Mouse (Mus musculus) liver, adult 2 months (tissue): ENCODE results near the gene Phf1. TPM values are rescaled to one million over a fixed set of nuclear protein-coding genes. Genes with fewer than 3 reads are reported as not detected.

ENCODE experiments used
- DNase-seq: peaks from one replicate; pipeline ENCODE4 v3.0.0-alpha.2; 2011; ENCODE audit warnings: low read depth, low spot score; ENCODE audit errors: extremely low read depth
- H3K27ac ChIP-seq: fragments of 200-500 bp; replicated peaks from 2 replicates; pipeline ENCODE4 v1.5.1; 2012; ENCODE audit warnings: low read depth, mild to moderate bottlenecking, control low read depth, inconsistent platforms, low read length; ENCODE audit not compliant: insufficient read depth
- H3K27me3 ChIP-seq: fragments of 200-500 bp; 2 replicates; pipeline ENCODE4 v1.6.1; 2012; ENCODE audit warnings: mild to moderate bottlenecking, moderate library complexity, low read length, inconsistent platforms; ENCODE audit not compliant: control insufficient read depth, insufficient read depth
- H3K36me3 ChIP-seq: fragments of 200-500 bp; 2 replicates; pipeline ENCODE4 v1.6.1; 2012; ENCODE audit warnings: low read length, inconsistent platforms; ENCODE audit not compliant: control insufficient read depth, insufficient read depth
- H3K4me1 ChIP-seq: fragments of 200-500 bp; 2 replicates; pipeline ENCODE4 v1.6.1; 2011; ENCODE audit warnings: low read length; ENCODE audit not compliant: control insufficient read depth, insufficient read depth
- H3K4me3 ChIP-seq: fragments of 200-500 bp; 2 replicates; pipeline ENCODE4 v1.5.1; 2011; ENCODE audit warnings: low read depth, mild to moderate bottlenecking, control low read depth, low read length, moderate library complexity; ENCODE audit not compliant: insufficient read depth
- H3K79me2 ChIP-seq: fragments of 200-500 bp; 2 replicates; pipeline ENCODE4 v1.6.1; 2012; ENCODE audit warnings: inconsistent platforms, mild to moderate bottlenecking, low read length, moderate library complexity; ENCODE audit not compliant: control insufficient read depth, insufficient read depth
- H3K9ac ChIP-seq: fragments of 200-500 bp; 2 replicates; pipeline ENCODE4 v1.6.1; 2012; ENCODE audit warnings: low read depth, mild to moderate bottlenecking, control low read depth, inconsistent platforms, low read length
- CTCF ChIP-seq: fragments of 200-500 bp; IDR thresholded peaks from 2 replicates; pipeline ENCODE4 v1.5.1; 2011; ENCODE audit warnings: low read depth, low read length, control low read depth
- POLR2A ChIP-seq: fragments of 200-500 bp; IDR thresholded peaks from 2 replicates; pipeline ENCODE4 v1.6.1; 2011; ENCODE audit warnings: low read length, control low read depth; ENCODE audit not compliant: insufficient read depth; ENCODE audit errors: extremely low read depth
- WGBS: fragments of 180-500 bp; shearing (Covaris S2); methylation state at CpG from one replicate; pipeline ENCODE4 v1.1.7; 2018; 5-methylcytosine and 5-hydroxymethylcytosine counted together
- polyA plus RNA-seq: library from polyadenylated mRNA; depleted of rRNA; stranded (reverse); fragments of >200 nt; gene quantifications from 2 replicates; pipeline ENCODE4 v1.2.3, GENCODE M21; 2012
- total RNA-seq: library from RNA; depleted of rRNA; stranded (reverse); fragments of >200 nt; gene quantifications from 2 replicates; pipeline ENCODE4 v1.2.3, GENCODE M21; 2014

Phf1 gene
- total and polyA plus RNA-seq, 2 experiments: 4.2 to 35.0 TPM

- no peak for TF ChIP-seq POLR2A
- TF ChIP-seq CTCF: no peak
- 13% methylated on average over 17 of the region's 24 CpGs for WGBS
- Histone ChIP-seq H3K9ac (peak within 1 kb of the TSS; percentile 92; the same call in 1 of the 2 replicates), H3K27ac (peak within 1 kb of the TSS; percentile 76), H3K79me2 (no peaks in the 10 kb centered on the region; the same call in 1 of the 2 replicates), H3K4me3 (no peak within 1 kb of the TSS), H3K27me3 (no peaks in the 10 kb centered on the region), H3K36me3 (no peaks in the 10 kb centered on the region), H3K4me1 (peaks cover 10% of the 10 kb centered on the region)
- no peak for DNase-seq
These were observed 8.4 kb downstream of the Phf1 start, which contains the start of gene Syngap1 for GRCm38 (mm10) chr17:26941031-26941789. TSS of gene Syngap1 (plus strand) at chr17:26941253.

DNA sequence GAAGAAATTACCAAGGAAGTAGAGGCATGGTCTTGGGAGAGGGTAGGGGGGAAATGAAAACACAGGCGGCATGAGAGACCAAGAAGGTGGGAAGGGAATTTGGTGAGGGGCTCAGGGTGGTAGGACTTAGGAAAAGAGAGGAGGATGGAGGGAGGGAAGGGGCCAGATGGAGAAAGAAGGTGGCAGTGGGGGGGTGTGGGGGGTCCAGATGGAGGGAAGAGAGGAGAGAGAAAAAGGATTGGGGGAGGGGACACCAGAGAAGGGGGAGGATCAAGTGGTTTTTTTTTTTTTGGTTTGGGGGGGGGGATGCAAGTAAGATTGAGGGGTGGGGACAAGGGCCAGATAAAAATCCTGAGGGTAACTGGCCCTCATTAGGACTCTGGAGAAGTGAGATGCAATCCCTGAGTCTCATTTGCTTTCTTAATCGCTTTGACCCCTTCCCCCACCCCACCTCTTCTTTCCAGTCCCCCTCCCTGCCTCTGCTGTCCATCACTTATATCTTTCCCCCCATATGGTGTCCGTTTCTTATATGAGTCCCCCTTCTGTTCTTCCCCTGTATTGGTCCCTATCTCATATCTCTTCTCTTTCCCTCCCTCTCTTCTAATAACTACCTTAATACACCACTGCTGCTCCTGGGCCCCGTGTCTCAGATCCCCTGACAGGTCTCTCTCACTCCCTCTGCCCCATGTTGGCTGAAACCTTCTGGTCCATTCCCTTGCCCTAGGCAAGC is 9.2 kb downstream of the Phf1 start:
- Histone ChIP-seq H3K27ac (no peak overlapping the region), H3K9ac (no peak overlapping the region), H3K27me3 (no peaks in the 10 kb centered on the region), H3K4me1 (peaks cover 13% of the 10 kb centered on the region), H3K79me2 (no peaks in the 10 kb centered on the region; the same call in 1 of the 2 replicates), H3K4me3 (no peak overlapping the region), H3K36me3 (no peaks in the 10 kb centered on the region)
- 50% methylated on average over 4 of the region's 4 CpGs for WGBS
- DNase-seq: no peak
- TF ChIP-seq POLR2A: no peak
- TF ChIP-seq CTCF: no peak

DNA sequence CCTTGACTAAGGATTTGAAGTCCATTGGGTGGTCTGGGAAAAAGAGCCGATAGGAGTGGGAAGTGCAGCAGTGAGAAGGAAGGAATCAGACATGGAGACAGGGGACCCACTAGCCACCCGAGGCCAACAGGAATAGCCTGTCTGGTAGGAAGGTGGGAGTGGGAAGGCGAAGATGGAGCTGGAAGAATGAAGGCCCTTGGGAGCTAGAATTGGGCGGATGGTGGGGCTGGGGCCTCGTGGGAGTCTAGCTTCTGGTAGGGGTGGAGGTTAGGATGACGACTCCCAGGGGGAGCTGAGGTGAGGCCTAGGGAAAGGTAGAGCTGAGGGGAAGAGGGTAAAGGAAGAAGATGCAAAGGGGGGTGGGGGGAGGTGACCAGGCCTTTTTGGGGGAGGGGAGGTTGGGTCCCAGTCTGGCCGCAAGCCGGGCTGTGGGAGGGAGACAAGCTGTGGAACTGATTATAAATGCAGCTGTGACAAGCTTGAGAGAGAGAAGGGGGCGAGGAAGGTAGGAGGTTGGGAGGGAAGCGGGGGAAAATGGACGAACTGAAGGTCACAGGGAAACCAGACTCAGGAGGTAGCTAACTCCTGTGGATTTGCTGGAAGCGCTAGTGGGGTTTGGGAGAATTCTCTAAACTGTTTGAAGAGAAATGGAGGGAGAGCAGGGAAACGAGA is 13.1 kb downstream of the Phf1 start:
- H3K4me1 ChIP-seq: peaks cover 4% of the 10 kb centered on the region; the same call in 1 of the 2 replicates
- no peaks in the 10 kb centered on the region for H3K79me2 ChIP-seq
- peak; percentile 3 for DNase-seq
- H3K27me3 ChIP-seq: no peaks in the 10 kb centered on the region
- H3K27ac ChIP-seq: peak overlapping the region; percentile 10; the same call in 1 of the 2 replicates
- H3K9ac ChIP-seq: peak overlapping the region; percentile 71
- WGBS: 59% methylated on average over 13 of the region's 13 CpGs
- TF ChIP-seq POLR2A (no peak), CTCF (no peak)
- H3K36me3 ChIP-seq: no peaks in the 10 kb centered on the region
- peak overlapping the region; percentile 64 for H3K4me3 ChIP-seq

- H3K4me1 ChIP-seq: peaks cover 4% of the 10 kb centered on the region; the same call in 1 of the 2 replicates
- H3K79me2 ChIP-seq: no peaks in the 10 kb centered on the region
- peak overlapping the region; percentile 10; the same call in 1 of the 2 replicates for H3K27ac ChIP-seq
- H3K36me3 ChIP-seq: no peaks in the 10 kb centered on the region
- 1% methylated on average over 36 of the region's 37 CpGs for WGBS
- H3K27me3 ChIP-seq: no peaks in the 10 kb centered on the region
- peak overlapping the region; percentile 64 for H3K4me3 ChIP-seq
- peak; percentile 47 for DNase-seq
- H3K9ac ChIP-seq: peak overlapping the region; percentile 71
- peak; percentile 51 for TF ChIP-seq CTCF
- 0 out of 2 replicates have a peak, but pooled peaks have one; percentile 33 for TF ChIP-seq POLR2A
These were observed 13.7 kb downstream of the Phf1 start for GRCm38 (mm10) chr17:26946567-26946966.

GRCm38 (mm10) chr17:26947231-26948100 is 14.6 kb downstream of the Phf1 start:
- no peak for DNase-seq
- WGBS: 84% methylated on average over 12 of the region's 12 CpGs
- no peak overlapping the region for H3K27ac ChIP-seq
- no peak overlapping the region for H3K9ac ChIP-seq
- peaks cover 4% of the 10 kb centered on the region; the same call in 1 of the 2 replicates for H3K4me1 ChIP-seq
- TF ChIP-seq CTCF (no peak), POLR2A (no peak)
- H3K36me3 ChIP-seq: no peaks in the 10 kb centered on the region
- no peaks in the 10 kb centered on the region for H3K27me3 ChIP-seq
- no peak overlapping the region for H3K4me3 ChIP-seq
- H3K79me2 ChIP-seq: no peaks in the 10 kb centered on the region
